Mouse (Mus musculus) brain, embryonic 14.5 days (tissue): ENCODE measurements around the gene Hoxd11. TPM values are rescaled to one million over a fixed set of nuclear protein-coding genes. Genes with fewer than 3 reads are reported as not detected.

Experiments
- DNase-seq: peaks from one replicate; pipeline ENCODE4 v3.0.0-alpha.2; 2011; ENCODE audit warnings: low read depth
- CTCF ChIP-seq: fragments of 200-500 bp; IDR thresholded peaks from 2 replicates; pipeline ENCODE4 v1.5.1; 2012; ENCODE audit warnings: inconsistent platforms, mild to moderate bottlenecking, moderate library complexity, borderline replicate concordance; ENCODE audit not compliant: insufficient read depth, insufficient read length; ENCODE audit errors: extremely low read depth
- POLR2A ChIP-seq: fragments of 200-500 bp; IDR thresholded peaks from 2 replicates; pipeline ENCODE4 v1.6.1; 2012; ENCODE audit warnings: mild to moderate bottlenecking, inconsistent platforms, borderline replicate concordance; ENCODE audit not compliant: poor library complexity, insufficient read depth, insufficient read length, severe bottlenecking; ENCODE audit errors: extremely low read depth
- polyA plus RNA-seq: library from polyadenylated mRNA; depleted of rRNA; stranded (reverse); fragments of >200 nt; gene quantifications from 2 replicates; pipeline ENCODE4 v1.2.3, GENCODE M21; 2012

Gene Hoxd11
- polyA plus RNA-seq, 1 experiment: not detected

DNA sequence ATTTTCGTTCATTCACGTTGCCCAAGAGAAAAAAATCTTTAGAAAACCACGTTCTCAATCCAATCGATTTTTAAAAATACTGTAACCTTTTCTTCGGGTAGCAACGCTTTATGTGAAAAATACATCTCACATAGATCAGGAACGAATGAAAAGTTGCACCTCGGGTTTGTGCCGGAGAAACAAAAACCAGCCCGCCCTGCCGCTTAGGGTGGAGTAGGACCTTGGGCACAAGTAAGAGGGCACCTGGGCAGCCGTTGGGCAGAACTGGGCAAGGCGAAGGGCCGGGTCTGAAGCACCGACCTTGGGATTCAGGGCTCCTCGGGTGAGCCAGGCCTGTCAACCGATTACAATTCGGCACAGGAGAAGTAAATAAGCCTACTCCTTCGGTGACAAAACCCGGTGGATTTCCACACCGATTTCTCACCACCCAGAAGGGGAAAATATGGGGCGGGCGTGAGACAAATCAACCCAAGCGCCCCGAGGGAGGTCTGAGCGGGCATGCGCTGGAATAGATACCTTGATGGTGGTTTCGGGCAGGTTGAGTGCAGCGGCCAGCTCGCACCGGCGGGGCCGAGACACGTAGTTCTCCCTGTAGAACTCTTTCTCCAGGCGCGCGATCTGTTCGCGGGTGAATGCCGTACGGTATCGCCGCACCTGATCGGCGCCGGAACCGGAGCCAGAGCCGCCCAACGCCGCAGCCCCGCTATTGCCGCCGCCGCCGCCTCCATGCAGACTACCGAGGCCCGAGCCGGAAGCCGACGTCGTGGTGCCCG, 21.9 kb upstream of the Hoxd11 start:
- DNase-seq: peak; percentile 56
- TF ChIP-seq POLR2A: no peak
- TF ChIP-seq CTCF: no peak

DNA sequence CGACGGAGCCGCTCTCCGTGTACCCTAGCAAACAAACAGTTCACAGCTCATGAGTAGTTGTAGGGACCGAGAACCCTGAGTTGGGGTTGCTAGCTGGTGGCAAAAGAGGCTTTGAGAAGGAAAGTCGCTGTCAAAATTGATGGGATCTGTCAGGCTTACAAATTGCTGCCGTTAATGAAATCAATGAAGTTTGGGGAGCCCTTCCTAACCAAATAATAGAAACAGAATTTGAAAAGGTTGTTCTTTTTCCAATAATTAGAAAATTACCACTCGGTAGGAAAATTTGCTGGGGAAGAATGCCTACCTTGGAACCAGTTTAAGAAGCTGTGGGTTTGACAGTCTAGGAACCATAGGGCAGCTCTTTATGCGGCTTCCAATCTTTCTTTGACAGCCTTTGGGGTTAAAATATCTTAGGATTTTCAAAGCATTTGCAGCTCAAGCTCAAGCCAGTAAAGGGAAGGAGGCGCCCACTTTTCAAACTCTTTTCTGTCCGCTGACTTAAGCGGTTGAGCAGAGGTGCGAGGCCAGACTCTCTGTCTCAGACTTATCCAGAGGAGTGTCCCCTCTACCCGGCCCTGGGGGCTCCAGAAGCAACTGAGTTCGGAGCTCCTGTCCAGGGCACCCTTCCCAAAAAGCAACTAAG, 21.2 kb upstream of the Hoxd11 start:
- TF ChIP-seq POLR2A (no peak), CTCF (no peak)
- DNase-seq: peak; percentile 61

DNA sequence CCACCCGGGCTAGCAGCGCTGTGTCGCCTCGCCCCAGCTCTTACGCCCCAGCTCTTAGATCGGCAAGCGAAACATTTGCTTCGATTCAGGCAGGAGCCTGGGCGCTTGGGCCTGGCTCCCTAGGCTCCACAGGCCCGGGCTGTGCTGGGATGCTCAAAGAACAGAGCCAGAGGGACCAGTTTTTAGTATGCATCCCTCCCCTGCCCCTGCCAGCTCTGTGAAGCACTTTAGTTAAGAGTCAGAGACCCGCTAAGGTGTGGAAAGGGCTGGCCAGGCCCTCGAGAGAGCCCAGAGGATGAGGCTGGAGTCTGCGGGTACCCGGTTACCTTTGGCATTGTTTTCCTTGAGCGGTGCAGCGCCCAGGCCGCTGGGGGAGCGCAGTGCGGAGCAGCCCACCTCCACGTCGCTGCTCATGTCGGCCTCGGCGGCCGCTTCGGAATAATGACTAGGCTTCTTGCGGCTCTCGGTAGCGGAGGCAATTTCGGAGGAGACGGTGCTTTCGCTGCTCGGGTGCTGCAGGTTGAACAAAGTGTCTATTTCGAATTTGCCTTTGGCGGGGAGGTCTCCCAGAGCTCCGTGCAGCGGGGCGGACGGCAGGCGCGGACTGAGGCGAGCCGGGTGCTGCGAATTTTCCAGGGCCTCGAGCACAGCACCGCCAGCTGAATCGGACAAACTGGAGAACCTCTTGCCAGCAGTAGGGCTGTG, 20.5 kb upstream of the Hoxd11 start:
- DNase-seq: peak; percentile 68
- TF ChIP-seq POLR2A (no peak), CTCF (no peak)

DNA sequence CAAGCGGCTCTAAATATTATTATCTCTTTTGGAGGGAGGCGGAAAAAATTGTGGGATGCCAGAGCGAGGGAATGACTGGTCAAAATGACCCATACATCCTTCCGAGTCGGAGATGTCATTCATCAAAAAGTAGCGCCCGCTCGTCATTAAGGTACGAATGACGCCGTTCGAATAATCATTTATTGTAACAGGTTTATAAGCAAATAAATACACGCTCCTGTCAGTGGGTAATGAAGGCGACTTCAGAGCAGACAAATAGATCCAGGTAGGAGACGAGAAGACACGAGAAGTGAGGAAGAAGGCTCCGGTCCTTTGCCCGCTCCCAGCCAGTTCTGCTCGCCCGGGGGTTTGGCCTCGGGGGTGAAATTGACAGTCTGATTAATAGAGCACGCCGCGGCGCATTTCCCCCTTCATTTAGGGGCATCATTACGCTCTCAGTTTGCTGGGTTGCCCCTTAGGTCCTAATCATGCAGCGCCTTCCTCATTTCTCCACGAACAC, 19.8 kb upstream of the Hoxd11 start, which contains the start of gene Evx2:
TSS of gene Evx2 (minus strand) at position 51 of the 499 bp plus-strand sequence.
- TF ChIP-seq POLR2A (no peak), CTCF (no peak)
- peak; percentile 47 for DNase-seq

DNA sequence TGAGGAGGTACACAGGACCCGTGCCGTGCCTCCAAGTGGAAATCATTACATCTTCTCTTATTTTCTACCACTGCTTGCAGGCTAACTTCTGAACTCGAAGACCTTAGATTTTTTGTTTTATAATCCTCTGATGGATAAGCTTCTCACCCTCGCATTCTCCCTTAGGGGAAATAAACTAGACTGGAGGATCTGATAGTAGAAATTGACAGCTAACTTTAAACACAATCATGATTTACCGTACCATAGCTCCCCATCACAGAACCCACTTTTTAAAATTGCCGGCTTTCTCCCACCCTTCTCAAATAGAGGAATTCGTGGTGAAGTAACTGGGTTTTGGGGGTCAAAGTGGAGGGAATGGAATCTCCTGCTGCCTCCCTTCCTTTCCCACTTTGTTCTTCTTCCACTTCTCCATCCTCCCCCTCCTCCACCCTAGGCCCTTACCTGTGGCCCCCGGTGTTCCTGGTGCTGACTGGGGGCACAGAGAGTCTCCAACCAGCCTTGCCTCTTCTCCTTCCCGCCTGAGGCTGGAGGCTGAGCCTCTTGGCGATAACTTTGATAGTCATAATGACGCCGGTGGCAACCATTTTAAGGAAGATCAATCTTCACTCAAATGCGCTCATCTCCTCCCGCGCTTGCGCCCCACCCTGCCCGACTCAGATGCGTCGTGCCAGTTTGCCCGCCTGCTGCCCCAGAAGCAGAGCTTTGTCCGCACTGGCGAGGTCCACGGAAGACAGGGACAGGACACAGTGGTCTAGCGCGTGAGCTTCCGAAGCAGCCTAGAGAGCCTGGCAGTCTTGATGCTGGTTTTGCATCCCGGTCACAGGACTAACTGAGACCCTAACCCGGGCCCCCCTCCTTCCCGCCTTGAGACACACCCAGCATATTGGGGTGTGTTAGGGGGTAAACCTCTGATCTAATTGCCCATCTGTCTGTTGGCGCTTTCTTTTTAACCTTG, 18.7 kb upstream of the Hoxd11 start:
- TF ChIP-seq CTCF (no peak), POLR2A (no peak)
- DNase-seq: peak; percentile 25

DNA sequence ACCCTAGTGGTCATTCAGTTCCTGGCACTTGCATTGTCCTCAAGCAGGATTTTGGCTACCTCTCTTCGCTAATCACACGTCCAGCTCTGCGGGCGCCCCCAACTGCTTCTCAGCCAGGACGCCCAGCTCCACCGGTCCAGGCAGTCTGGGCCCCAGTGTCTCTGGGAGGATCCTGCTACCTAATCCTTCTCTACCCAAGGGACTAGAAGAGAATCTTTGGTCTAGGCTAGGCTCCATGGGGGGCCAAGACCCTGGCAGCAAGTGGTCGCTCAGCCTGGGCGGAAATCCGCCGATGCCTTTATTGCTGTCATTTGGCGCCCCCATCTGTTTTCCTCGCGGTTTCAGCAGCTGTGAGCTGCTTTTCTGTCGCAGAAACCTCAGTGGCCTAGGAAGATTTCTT, 17.7 kb upstream of the Hoxd11 start:
- peak; percentile 89 for DNase-seq
- TF ChIP-seq CTCF: peak; percentile 78
- no peak for TF ChIP-seq POLR2A

DNA sequence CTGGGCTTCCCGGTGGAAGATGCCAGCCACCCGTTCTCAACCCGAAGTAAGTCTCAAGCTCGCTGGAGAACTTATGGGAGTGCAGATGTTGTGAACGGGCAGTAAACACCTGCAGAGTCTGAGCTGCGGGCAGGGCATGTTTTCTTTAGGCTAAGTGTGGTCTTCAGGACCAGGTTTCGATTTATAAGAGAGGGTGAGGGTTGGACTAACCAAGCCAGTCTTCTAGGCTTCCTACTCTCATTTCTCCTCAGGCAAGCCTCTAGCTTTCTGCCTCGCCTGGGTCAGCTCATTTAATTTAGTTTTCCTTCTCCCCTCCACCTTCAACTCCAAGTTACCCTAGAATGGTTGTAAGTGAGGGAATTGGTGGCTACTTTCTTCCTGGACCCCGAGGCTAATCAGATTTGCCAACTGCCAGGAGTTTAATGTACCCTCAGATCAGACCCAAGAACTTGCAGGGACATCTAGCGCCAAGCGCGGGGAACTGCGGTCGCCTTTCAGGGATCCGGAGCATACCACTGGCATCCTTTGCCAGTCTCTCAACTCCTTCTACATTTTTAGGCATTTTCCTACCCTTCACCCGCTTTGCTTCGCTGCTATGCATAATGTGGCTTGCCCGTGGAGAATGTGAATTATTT, 15.9 kb upstream of the Hoxd11 start:
- DNase-seq: peak; percentile 86
- TF ChIP-seq POLR2A (no peak), CTCF (peak; percentile 92)

DNA sequence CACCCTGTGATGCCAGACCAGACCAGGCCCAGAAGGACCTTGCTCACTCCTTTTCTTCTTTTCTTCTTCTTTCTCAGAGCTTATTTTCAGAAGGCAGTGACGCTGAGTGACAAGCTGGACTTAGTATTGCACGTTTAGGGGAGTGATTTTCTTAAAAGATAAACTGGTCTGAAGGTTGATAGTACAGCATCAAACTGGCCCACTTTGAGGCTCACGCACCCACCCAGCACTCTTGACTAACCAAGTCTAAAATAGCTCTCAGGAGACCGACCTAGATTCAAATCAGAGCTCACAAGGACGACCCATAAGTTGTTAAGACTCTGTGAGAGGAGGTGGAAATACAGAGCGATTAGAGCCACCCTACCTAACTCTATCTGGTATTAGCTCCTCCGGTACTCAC, 12.9 kb upstream of the Hoxd11 start:
- DNase-seq: no peak
- TF ChIP-seq POLR2A (no peak), CTCF (no peak)

DNA sequence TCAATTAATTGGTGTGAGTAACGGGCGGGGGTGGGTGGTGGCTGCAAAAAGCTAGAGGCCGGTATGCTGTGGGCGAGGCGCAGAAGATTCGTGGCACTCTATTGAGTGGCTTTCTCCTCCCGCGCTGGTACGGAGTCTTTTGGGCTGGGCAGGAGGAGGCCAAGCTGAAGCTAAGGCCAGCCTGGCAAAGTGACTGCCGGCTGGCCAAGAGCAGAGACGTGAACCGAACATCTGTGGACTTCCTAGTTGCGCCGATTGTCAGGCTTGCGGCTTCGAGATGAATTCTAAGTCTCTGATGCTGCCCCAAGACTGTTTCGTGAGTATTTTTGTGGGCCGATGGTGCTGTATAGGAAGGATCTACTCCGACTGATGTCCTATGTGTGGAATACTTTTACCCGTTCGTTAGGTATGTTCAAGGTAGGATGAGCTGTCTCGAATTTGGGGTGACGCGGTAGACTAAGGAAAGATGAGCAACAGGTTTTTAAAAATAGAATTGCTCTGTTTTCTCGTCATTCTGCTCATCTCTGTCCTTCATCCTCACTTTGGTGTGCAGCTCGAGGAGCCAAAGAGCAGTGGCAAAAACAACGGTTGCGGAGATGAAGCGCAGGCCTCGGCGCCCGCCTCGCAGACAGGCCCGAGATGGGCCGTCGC, 12.0 kb upstream of the Hoxd11 start:
- DNase-seq: no peak
- TF ChIP-seq CTCF (no peak), POLR2A (no peak)

DNA sequence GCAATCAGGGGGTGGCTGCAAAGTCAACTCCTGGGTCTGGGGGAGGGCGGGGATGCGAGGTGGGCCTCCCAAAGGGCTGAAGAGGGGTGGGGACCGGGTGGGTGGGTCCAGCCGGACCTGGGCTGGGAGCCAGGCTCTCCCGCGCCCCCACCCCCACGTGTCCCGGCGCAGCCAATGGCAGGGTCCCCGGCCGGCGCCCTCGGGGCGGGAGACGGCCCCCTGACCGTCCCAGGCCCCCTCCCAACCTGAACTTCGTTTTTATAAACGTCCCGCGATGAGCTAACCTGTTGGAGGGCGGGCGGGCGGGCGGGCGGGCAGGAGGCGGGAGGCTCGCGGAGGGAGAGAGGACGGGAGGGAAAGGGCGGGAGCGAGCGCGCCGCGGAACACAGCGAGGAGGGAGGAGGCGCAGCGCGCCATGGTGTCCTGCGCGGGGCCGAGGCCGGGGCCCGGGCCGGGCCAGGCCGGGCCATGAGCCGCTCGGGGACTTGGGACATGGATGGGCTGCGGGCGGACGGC, 11.5 kb upstream of the Hoxd11 start, which contains the start of gene Hoxd13:
TSS of gene Hoxd13 (plus strand) at position 469 of the 516 bp plus-strand sequence.
- TF ChIP-seq CTCF: no peak
- TF ChIP-seq POLR2A: no peak
- no peak for DNase-seq
